Mouse (Mus musculus): ENCODE measurements around the gene Tbk1.

DNA sequence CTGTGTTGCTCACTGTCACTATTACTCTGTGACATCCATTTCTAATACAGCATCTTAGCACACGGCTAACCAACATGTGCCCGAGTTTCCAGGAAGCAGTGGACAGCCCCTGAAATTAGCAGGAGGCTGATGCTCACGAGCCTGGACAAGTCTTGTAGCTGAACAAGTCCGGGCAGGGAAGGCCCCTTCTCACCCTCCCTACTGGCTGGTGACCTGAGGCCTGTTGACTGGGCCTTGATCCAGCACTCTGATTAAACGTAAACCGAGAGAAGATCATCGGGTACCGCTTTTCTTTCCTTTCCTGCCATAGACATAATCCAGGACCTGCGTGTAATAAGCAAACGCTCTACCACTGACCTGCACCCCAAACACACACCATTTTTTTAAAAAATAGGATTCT is 21.6 kb upstream of the Tbk1 start:
- TF ChIP-seq CTCF (IDR thresholded peaks at IDR 0.05; ENCODE audit: low read depth) (no peak), EP300 (IDR thresholded peaks at IDR 0.05; ENCODE audit: low read depth) (no peak)

Data from liver, postnatal 0 days (tissue).